Mouse (Mus musculus) skeletal muscle tissue, postnatal 0 days (tissue): ENCODE data around the gene Lbhd1. TPM values are rescaled to one million over a fixed set of nuclear protein-coding genes. Genes with fewer than 3 reads are reported as not detected.

Experiments used
- microRNA-seq, 2 experiments: library from miRNA; unstranded; fragments of <30 nt; microRNA quantifications; one replicate each; pipeline ENCODE4; 2016
- polyA plus RNA-seq: library from polyadenylated mRNA; unstranded; fragments of >200 nt; fragmentation: Nextera tagmentation; extraction: Ambion mirVana; gene quantifications from 2 replicates; pipeline ENCODE4 v1.2.1, GENCODE M21; 2015

The Lbhd1 gene
- polyA plus RNA-seq, 1 experiment from 2014 or later: 33.6 TPM

Small RNA genes within 50 kb of the gene (microRNA-seq; reads per million reads assigned to microRNA genes)
- gene Mir5136: 0 to 0.21 reads per million in 2 experiments

Other genes starting within 250 kb of the Lbhd1 start
- 0.02 and 0.03 TPM in 2 replicates for gene Chrm1, start 219.9 kb upstream of the Lbhd1 start, polyA plus RNA-seq
- 43.4 and 65.1 TPM in 2 replicates for gene Slc3a2, start 160.4 kb upstream of the Lbhd1 start, polyA plus RNA-seq
- 39.3 and 41.2 TPM in 2 replicates for gene Wdr74, start 147.9 kb upstream of the Lbhd1 start, polyA plus RNA-seq
- 0.66 TPM in 1 of 2 replicates, not detected in the other for gene 1700092M07Rik, start 143.0 kb upstream of the Lbhd1 start, polyA plus RNA-seq
- gene Stx5a, start 142.3 kb upstream of the Lbhd1 start, polyA plus RNA-seq: 66.0 and 69.0 TPM in 2 replicates
- gene Nxf1, start 126.7 kb upstream of the Lbhd1 start, polyA plus RNA-seq: 54.0 and 56.1 TPM in 2 replicates
- 154 and 161 TPM in 2 replicates for gene Tmem223, start 112.7 kb upstream of the Lbhd1 start, polyA plus RNA-seq
- 45.0 and 52.0 TPM in 2 replicates for gene Tmem179b, start 109.3 kb upstream of the Lbhd1 start, polyA plus RNA-seq
- 13.8 and 14.2 TPM in 2 replicates for gene Taf6l, start 97.3 kb upstream of the Lbhd1 start, polyA plus RNA-seq
- gene Polr2g, start 85.2 kb upstream of the Lbhd1 start, polyA plus RNA-seq: 106 and 107 TPM in 2 replicates
- 1.4 and 1.6 TPM in 2 replicates for gene Zbtb3, start 81.2 kb upstream of the Lbhd1 start, polyA plus RNA-seq
- gene Ttc9c, start 64.4 kb upstream of the Lbhd1 start, polyA plus RNA-seq: 18.6 and 18.7 TPM in 2 replicates
- 2.9 and 3.4 TPM in 2 replicates for gene Hnrnpul2, start 63.7 kb upstream of the Lbhd1 start, polyA plus RNA-seq
- not detected in 2 replicates for gene AC129217.1, start 54.0 kb upstream of the Lbhd1 start, polyA plus RNA-seq
- 25.2 and 79.5 TPM in 2 replicates for gene Bscl2, start 46.3 kb upstream of the Lbhd1 start, polyA plus RNA-seq
- 0.43 and 0.46 TPM in 2 replicates for gene Gng3, start 44.5 kb upstream of the Lbhd1 start, polyA plus RNA-seq
- gene Lrrn4cl, start 33.0 kb upstream of the Lbhd1 start, polyA plus RNA-seq: 8.7 and 11.7 TPM in 2 replicates
- 164 and 180 TPM in 2 replicates for gene Ubxn1, start 12.2 kb upstream of the Lbhd1 start, polyA plus RNA-seq
- 91.7 and 93.1 TPM in 2 replicates for gene Uqcc3, start 2.8 kb upstream of the Lbhd1 start, polyA plus RNA-seq
- gene Gm49403, start 198 bp downstream of the Lbhd1 start, polyA plus RNA-seq: not detected in 2 replicates
- gene 1810009A15Rik, start 5.1 kb downstream of the Lbhd1 start, polyA plus RNA-seq: 34.6 and 42.1 TPM in 2 replicates
- not detected in 2 replicates for gene Gm49416, start 5.2 kb downstream of the Lbhd1 start, polyA plus RNA-seq
- gene Ints5, start 9.3 kb downstream of the Lbhd1 start, polyA plus RNA-seq: 14.6 and 15.7 TPM in 2 replicates
- 23.3 and 26.7 TPM in 2 replicates for gene Ganab, start 14.3 kb downstream of the Lbhd1 start, polyA plus RNA-seq
- 25.2 and 29.5 TPM in 2 replicates for gene B3gat3, start 36.6 kb downstream of the Lbhd1 start, polyA plus RNA-seq
- 3.1 and 3.5 TPM in 2 replicates for gene Rom1, start 45.6 kb downstream of the Lbhd1 start, polyA plus RNA-seq
- 12.5 and 14.2 TPM in 2 replicates for gene Eml3, start 45.8 kb downstream of the Lbhd1 start, polyA plus RNA-seq
- 51.8 and 59.1 TPM in 2 replicates for gene Mta2, start 58.1 kb downstream of the Lbhd1 start, polyA plus RNA-seq
- gene Tut1, start 70.1 kb downstream of the Lbhd1 start, polyA plus RNA-seq: 13.4 and 14.3 TPM in 2 replicates
- 377 and 401 TPM in 2 replicates for gene Eef1g, start 83.3 kb downstream of the Lbhd1 start, polyA plus RNA-seq
- gene Ahnak, start 105.6 kb downstream of the Lbhd1 start, polyA plus RNA-seq: 65.9 and 67.3 TPM in 2 replicates
- gene Scgb1a1, start 204.2 kb downstream of the Lbhd1 start, polyA plus RNA-seq: 1.4 and 2.8 TPM in 2 replicates